Mouse (Mus musculus) intestine, embryonic 15.5 days (tissue): ENCODE measurements around the gene Fam216a. TPM values are rescaled to one million over a fixed set of nuclear protein-coding genes. Genes with fewer than 3 reads are reported as not detected.

Experiments used
- ATAC-seq: fragments of 200-750 bp; cut with Nextera tagmentation; 2 replicates; pipeline ENCODE4 v1.8.0; 2017; ENCODE audit warnings: moderate TSS enrichment, moderate library complexity
- H3K27ac ChIP-seq: fragments of 300-500 bp; sonication (generic); 2 replicates; pipeline ENCODE4 v1.5.1; 2015; ENCODE audit warnings: mild to moderate bottlenecking, inconsistent platforms
- H3K27me3 ChIP-seq: fragments of 300-500 bp; sonication (generic); replicated peaks from 2 replicates; pipeline ENCODE4 v1.6.1; 2015; ENCODE audit warnings: inconsistent platforms
- H3K36me3 ChIP-seq: fragments of 300-500 bp; sonication (generic); 2 replicates; pipeline ENCODE4 v1.6.1; 2015; ENCODE audit warnings: inconsistent platforms
- H3K4me1 ChIP-seq: fragments of 300-500 bp; sonication (generic); replicated peaks from 2 replicates; pipeline ENCODE4 v1.6.1; 2015; ENCODE audit warnings: inconsistent platforms
- H3K4me2 ChIP-seq: fragments of 300-500 bp; sonication (generic); replicated peaks from 2 replicates; pipeline ENCODE4 v1.6.1; 2015; ENCODE audit warnings: mild to moderate bottlenecking, inconsistent platforms
- H3K4me3 ChIP-seq: fragments of 300-500 bp; sonication (generic); replicated peaks from 2 replicates; pipeline ENCODE4 v1.5.1; 2015; ENCODE audit warnings: inconsistent platforms
- H3K9ac ChIP-seq: fragments of 300-500 bp; sonication (generic); 2 replicates; pipeline ENCODE4 v1.6.1; 2015; ENCODE audit warnings: inconsistent platforms
- H3K9me3 ChIP-seq: fragments of 300-500 bp; sonication (generic); 2 replicates; pipeline ENCODE4 v1.6.1; 2016; ENCODE audit warnings: inconsistent platforms
- WGBS: fragments of 180-500 bp; shearing (Covaris S2); methylation state at CpG from one replicate; pipeline ENCODE4 v1.1.7; 2015; 5-methylcytosine and 5-hydroxymethylcytosine counted together
- polyA plus RNA-seq: library from polyadenylated mRNA; unstranded; fragments of >200 nt; fragmentation: Nextera tagmentation; extraction: Ambion mirVana; gene quantifications from 2 replicates; pipeline ENCODE4 v1.2.1, GENCODE M21; 2015

The Fam216a gene
- polyA plus RNA-seq, 1 experiment from 2014 or later, result 48.0 TPM

DNA sequence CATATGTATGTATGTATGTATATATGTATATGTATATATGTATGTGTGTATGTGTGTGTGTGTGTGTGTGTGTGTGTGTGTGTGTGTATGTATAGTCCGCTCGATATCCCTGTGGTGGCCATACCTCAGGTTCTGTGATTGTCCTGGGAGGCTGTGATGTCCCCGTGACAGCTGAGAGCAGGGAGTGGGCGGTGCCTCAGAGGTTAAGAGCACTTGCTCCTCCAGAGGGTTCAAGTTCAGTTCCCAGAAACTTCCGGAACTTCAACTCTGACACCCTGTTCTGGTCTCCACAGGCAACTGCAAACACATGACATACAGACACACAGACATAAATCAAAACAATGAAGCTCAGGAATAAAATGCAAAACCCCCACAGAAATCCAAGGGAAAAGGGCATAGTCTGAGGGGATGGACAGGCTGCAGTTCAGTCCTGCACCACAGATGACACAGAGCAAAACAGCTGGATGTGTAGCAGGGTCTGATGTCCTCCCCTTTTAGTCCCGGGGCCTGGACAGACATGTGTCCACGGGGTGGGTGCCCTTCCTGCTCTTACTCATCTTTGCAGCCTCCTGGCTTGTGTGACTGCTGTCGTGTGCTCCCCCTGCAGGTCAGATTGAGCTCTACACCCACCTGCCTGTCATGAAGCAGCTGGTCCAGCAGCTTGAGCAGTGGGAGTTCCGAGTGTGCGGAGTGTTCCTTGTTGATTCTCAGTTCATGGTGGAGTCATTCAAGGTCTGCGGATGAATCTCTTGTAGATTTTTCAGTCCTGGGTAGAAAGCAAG lies 7.4 kb upstream of the Fam216a start:
- Histone ChIP-seq H3K4me3 (no peak overlapping the region), H3K4me1 (no peaks in the 10 kb centered on the region), H3K9me3 (no peaks in the 10 kb centered on the region), H3K9ac (no peak overlapping the region), H3K27me3 (no peaks in the 10 kb centered on the region), H3K36me3 (peaks cover 17% of the 10 kb centered on the region; the same call in 1 of the 2 replicates), H3K27ac (no peak overlapping the region), H3K4me2 (no peak overlapping the region)
- WGBS, result 50% methylated on average over 11 of the region's 11 CpGs
- peak; percentile 61 for ATAC-seq

DNA sequence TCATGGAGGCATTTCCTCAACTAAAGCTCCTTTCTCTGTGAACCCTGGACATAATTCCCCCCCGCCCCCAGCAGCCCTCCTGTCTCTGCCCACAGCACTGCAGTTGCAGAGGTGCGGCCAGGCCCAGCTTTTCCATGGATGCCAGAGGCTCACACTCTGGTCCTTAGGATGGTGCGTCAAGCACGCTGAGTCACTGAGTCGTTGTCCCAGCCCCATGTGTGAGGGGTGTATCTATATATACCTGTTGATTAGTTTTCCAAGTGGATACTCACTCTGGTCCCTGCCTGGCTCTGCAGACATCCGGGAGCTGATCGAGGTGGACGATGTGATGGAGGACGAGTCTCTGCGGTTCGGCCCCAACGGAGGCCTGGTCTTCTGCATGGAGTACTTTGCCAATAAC lies 6.0 kb upstream of the Fam216a start:
- H3K27me3 ChIP-seq, result no peaks in the 10 kb centered on the region
- no peak overlapping the region for H3K27ac ChIP-seq
- no peak overlapping the region for H3K4me2 ChIP-seq
- H3K36me3 ChIP-seq, result peaks cover 17% of the 10 kb centered on the region; the same call in 1 of the 2 replicates
- no peak overlapping the region for H3K4me3 ChIP-seq
- no peaks in the 10 kb centered on the region for H3K9me3 ChIP-seq
- no peak overlapping the region for H3K9ac ChIP-seq
- ATAC-seq, result no peak
- peaks cover 3% of the 10 kb centered on the region for H3K4me1 ChIP-seq
- 95% methylated on average over 12 of the region's 12 CpGs for WGBS

DNA sequence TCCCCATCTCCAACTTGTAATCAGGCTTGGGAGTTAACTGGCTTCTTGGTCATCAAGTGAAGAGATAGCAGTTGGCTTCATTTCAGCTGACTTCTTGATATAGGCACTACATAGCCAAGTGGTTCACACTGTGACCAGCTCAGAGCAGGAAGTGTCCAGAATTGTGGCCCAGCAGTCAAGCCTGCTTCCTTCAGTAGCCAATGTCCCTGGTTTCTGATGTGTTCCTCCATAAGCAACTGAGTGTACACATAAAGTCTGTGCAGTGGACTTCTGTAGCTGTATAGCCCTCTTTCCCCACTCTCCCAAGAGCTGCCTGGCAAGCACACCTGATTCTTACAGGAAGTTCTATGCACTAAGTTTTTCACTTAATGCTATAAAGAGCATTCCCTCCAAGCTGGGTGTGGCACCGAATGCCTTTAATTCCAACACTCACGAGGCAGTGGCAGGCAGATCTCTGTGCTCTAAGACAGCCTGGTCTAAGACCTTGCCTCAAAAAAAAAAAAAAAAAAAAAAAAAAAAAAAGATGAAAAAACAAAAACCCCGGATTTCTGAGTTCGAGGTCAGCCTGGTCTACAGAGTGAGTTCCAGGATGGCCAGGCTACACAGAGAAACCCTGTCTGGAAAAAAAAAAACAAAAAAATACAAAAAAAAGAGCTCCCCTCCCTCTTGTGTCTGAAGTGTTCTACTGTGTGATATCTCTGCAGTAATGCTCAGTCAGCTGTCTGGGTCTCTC lies 5.1 kb upstream of the Fam216a start:
- Histone ChIP-seq H3K9ac (no peak overlapping the region), H3K4me3 (no peak overlapping the region), H3K36me3 (peaks cover 17% of the 10 kb centered on the region; the same call in 1 of the 2 replicates), H3K9me3 (no peaks in the 10 kb centered on the region), H3K4me2 (no peak overlapping the region), H3K4me1 (peaks cover 3% of the 10 kb centered on the region), H3K27ac (no peak overlapping the region), H3K27me3 (no peaks in the 10 kb centered on the region)
- 89% methylated on average over 4 of the region's 4 CpGs for WGBS
- no peak for ATAC-seq

DNA sequence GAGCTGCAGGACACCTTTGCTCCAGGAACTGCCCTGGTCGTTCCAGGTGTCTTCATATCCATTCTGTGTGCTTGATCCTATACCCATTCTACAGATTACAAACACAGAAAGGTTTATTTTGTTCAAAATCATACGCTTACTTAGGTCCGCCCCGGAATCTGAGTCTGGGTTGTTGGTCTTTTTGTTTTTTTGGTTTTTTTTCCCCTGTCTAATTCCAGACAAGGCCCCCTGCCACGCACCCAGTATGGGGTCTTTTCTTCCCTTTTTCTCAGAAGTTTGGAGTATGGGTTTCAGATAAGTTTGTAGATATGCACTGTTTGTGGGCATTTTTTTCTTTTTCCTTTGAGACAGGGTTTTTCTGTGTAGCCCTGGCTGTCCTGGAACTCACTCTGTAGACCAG lies 714 bp upstream of the Fam216a start:
- peak overlapping the region; percentile 76 for H3K4me2 ChIP-seq
- 7% methylated on average over 5 of the region's 5 CpGs for WGBS
- peak overlapping the region; percentile 82 for H3K4me3 ChIP-seq
- peak overlapping the region; percentile 88 for H3K27ac ChIP-seq
- no peak for ATAC-seq
- H3K9me3 ChIP-seq, result no peaks in the 10 kb centered on the region
- H3K9ac ChIP-seq, result peak overlapping the region; percentile 89
- peaks cover 3% of the 10 kb centered on the region for H3K4me1 ChIP-seq
- H3K27me3 ChIP-seq, result no peaks in the 10 kb centered on the region
- H3K36me3 ChIP-seq, result 0 out of 2 replicates have a peak, but pooled peaks cover 4% of the 10 kb centered on the region

DNA sequence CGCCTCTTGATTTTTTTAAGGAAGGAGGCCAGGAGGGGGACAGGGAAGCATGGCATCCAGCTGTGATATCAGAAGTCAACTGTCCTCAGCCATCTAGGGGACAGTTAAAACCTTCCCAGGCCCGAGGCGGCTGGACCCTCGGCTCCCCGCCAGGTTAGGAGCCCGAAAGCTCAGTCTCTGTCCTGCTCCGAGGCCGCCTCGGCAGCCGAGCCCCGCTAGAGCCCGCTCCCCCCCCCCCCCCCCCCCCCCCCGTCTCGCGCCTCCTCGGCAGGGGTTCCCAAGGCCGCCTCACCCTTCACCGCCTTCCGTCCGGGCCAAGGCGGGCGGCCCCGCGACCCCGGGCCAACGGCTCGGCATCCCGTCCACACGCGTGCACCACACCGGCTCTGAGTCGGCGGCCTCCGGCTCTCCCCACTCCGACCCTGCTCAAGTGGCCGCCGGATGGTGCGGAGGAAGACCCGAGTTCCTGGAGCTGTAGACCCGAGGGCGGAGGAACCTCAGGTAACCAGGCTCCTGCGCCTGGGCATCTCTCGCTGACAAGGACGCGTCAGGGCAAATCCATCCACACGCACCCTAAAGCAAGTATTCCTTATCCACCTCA lies 473 bp downstream of the Fam216a start, which contains the start of gene Gpn3:
Gene Gpn3, plus strand, starts transcription at position 286 of the 601 bp plus-strand sequence.
- peak within 1 kb of the TSS; percentile 76 for H3K4me2 ChIP-seq
- H3K27me3 ChIP-seq, result no peaks in the 10 kb centered on the region
- no peaks in the 10 kb centered on the region for H3K9me3 ChIP-seq
- H3K4me1 ChIP-seq, result peaks cover 3% of the 10 kb centered on the region
- peaks cover 8% of the 10 kb centered on the region; the same call in 1 of the 2 replicates for H3K36me3 ChIP-seq
- H3K27ac ChIP-seq, result peak within 1 kb of the TSS; percentile 91
- under 1% methylated on average over 36 of the region's 46 CpGs for WGBS
- peak within 1 kb of the TSS; percentile 82 for H3K4me3 ChIP-seq
- peak; percentile 80 for ATAC-seq
- peak within 1 kb of the TSS; percentile 89 for H3K9ac ChIP-seq

DNA sequence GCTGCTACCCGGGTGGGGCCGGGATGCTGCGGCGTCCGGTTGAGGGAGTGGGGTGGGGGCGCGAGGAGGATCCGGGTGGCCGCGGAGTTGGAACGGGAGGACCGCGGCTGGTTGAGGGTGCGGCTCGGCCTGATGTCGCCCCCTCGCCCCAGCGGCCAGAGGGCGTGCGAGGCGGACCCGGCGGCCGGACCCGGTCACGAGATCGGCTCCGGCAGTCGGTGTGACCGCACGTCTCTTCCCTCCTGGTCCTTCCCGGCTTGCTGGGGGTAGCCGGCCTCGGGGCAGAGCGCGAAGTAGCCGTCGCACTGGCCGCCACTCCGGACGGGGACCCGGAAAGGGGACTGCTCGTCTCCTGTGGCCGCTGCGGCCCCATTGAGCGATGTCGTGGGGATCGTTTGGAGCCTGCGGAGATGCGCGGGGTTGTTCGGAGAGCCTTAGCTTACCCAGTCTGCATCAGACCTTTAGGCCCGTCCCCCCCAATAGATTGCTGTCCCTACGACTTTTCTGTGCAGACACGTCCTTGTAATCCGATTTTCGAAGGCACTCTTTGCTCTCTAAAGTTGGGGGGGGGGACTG lies 17.6 kb downstream of the Fam216a start:
- H3K36me3 ChIP-seq, result no peaks in the 10 kb centered on the region
- ATAC-seq, result peak; percentile 85
- WGBS, result under 1% methylated on average over 57 of the region's 57 CpGs
- peak overlapping the region; percentile 82 for H3K27ac ChIP-seq
- peak overlapping the region; percentile 86 for H3K9ac ChIP-seq
- H3K9me3 ChIP-seq, result no peaks in the 10 kb centered on the region
- H3K4me3 ChIP-seq, result peak overlapping the region; percentile 94
- H3K27me3 ChIP-seq, result no peaks in the 10 kb centered on the region
- peak overlapping the region; percentile 68 for H3K4me2 ChIP-seq
- 0 out of 2 replicates have a peak, but pooled peaks cover 4% of the 10 kb centered on the region for H3K4me1 ChIP-seq

DNA sequence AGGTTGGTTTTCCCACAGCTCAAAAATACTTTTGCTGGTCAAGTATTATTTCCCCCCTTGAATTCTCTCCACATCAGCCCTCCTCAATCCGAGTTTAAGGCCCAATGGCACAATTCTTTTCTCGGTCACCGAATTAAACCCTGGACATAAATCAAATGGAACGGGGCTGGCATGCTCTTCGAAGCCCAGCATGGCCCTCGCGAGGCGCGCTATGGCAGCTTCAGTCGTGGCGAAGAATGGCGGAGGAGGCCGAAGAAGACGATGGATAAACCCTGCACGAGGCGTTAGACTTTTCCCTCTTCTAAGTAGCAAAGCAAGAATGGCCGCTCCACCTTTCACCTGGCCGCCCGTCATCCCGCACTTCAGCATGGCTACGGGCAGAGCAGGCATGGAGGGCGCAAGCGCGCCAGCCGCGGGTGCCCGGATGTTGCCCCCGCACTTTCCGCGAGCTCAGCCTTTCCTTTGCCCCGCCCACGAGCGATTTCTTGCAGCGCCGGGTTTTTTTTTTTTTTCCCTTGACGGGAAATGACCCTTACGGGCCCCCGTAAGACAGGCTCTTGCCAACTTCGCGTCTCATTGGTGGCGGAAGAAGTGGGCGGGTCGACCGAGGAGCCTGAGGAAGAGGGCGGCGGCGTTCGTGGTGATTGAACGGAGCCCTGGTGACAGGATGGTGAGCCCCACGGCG lies 18.2 kb downstream of the Fam216a start, which contains the start of the genes Rad9b and Vps29:
Gene Rad9b, minus strand, starts transcription at position 427 of the 685 bp plus-strand sequence.
Gene Vps29, plus strand, starts transcription at position 563 of the 685 bp plus-strand sequence.
- H3K9me3 ChIP-seq, result no peaks in the 10 kb centered on the region
- 1% methylated on average over 50 of the region's 51 CpGs for WGBS
- peak within 1 kb of the TSS; percentile 68 for H3K4me2 ChIP-seq
- H3K27ac ChIP-seq, result peak within 1 kb of the TSS; percentile 82
- peak; percentile 96 for ATAC-seq
- no peaks in the 10 kb centered on the region for H3K27me3 ChIP-seq
- 0 out of 2 replicates have a peak, but pooled peaks cover 4% of the 10 kb centered on the region for H3K4me1 ChIP-seq
- no peaks in the 10 kb centered on the region for H3K36me3 ChIP-seq
- peak within 1 kb of the TSS; percentile 94 for H3K4me3 ChIP-seq
- H3K9ac ChIP-seq, result peak within 1 kb of the TSS; percentile 86

DNA sequence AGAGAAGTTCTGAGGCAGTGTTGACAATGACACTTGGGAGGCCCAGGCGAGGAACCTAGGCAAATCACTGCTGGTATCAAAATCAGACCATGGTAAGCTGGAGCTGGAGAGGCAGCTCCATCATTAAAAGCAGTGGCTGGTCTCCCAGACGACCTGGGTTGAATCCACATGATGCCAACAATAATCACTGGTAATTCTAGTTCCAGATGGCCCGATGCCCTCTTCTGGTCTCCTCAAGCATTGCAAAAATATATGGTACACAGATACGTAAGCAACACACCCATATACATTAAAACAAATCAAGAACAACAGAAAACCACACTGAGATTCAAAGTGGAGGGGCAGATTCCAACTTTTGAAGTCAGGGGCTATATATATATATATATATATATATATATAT lies 26.4 kb downstream of the Fam216a start:
- no peaks in the 10 kb centered on the region for H3K4me1 ChIP-seq

DNA sequence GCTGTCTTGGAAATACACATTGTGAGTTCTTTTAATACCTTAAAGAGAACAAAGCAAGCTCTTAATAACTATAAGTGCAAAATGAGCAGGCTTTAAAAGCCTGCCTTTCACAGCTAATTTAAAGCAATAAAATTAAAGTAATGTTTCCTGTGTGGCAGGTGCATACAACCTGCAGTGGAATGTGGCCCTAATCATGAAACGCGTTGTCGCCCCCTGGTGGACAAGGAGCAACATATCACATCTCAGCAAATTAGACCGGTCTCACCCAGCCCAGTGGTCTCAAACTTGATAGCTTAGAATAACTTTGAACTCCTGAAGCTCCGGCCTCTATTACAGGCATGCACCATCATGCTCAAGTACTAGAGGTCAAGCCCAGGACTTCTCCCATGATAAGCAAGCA lies 27.9 kb downstream of the Fam216a start:
- Histone ChIP-seq H3K9me3 (no peaks in the 10 kb centered on the region), H3K9ac (no peak overlapping the region), H3K27me3 (no peaks in the 10 kb centered on the region), H3K4me1 (no peaks in the 10 kb centered on the region), H3K4me3 (no peak overlapping the region), H3K27ac (0 out of 2 replicates have a peak overlapping the region, but pooled peaks have one; percentile 20), H3K4me2 (no peak overlapping the region), H3K36me3 (no peaks in the 10 kb centered on the region)
- ATAC-seq, result peak; percentile 80
- 11% methylated on average over 5 of the region's 5 CpGs for WGBS

More for the DNA sequence above, 26.4 kb downstream of the Fam216a start:
- no peak overlapping the region for H3K27ac ChIP-seq
- H3K36me3 ChIP-seq, result no peaks in the 10 kb centered on the region
- no peaks in the 10 kb centered on the region for H3K9me3 ChIP-seq
- no peak overlapping the region for H3K4me2 ChIP-seq
- no peak overlapping the region for H3K4me3 ChIP-seq
- 79% methylated on average over 4 of the region's 4 CpGs for WGBS
- no peak overlapping the region for H3K9ac ChIP-seq
- no peaks in the 10 kb centered on the region for H3K27me3 ChIP-seq
- ATAC-seq, result no peak

DNA sequence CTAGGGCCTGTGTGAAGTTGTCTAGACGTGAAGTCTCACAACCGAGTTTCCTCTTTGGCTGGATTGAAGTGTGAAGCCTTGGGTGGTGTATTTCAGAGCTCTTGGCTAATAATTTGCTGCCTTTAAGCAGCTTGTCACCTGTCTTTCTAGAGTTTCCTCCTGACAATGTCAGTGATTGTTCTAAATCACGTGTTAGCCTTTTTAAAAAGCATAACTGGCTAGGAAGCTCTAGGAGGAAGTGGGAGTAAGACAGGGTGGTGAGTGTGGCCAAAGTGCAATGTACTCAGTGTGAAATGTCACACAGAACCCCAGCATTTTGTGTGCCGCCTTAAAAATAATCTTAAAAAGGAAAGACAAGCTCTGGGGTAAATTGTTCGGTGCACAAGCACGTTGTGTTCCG lies 28.4 kb downstream of the Fam216a start:
- Histone ChIP-seq H3K36me3 (no peaks in the 10 kb centered on the region), H3K4me1 (no peaks in the 10 kb centered on the region), H3K27ac (0 out of 2 replicates have a peak overlapping the region, but pooled peaks have one; percentile 20), H3K27me3 (no peaks in the 10 kb centered on the region), H3K4me2 (no peak overlapping the region), H3K4me3 (no peak overlapping the region), H3K9ac (no peak overlapping the region), H3K9me3 (no peaks in the 10 kb centered on the region)
- 47% methylated on average over 7 of the region's 7 CpGs for WGBS
- peak; percentile 93 for ATAC-seq

DNA sequence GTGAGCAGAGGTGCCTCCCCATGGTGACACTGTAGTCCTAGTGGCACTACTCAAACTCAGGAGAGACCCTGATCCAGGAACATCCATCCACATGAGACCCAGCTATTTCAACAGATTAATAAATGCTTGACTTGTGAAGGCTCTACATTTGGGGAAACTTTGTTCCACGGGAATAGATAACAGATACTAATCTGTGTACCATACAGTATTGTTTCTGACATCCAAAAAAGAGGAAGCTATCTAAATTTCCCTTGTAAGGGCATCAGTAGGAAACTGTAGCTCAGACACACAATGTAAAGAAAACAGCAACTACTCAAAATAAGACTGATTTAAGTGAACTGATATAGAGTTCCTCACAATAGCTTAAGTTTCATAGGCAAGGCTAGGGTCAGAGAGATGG lies 29.3 kb downstream of the Fam216a start:
- 74% methylated on average over 1 of the region's 1 CpGs for WGBS

More for the DNA sequence above, 29.3 kb downstream of the Fam216a start:
- no peaks in the 10 kb centered on the region for H3K36me3 ChIP-seq
- ATAC-seq, result no peak
- H3K4me3 ChIP-seq, result no peak overlapping the region
- H3K9ac ChIP-seq, result no peak overlapping the region
- no peaks in the 10 kb centered on the region for H3K9me3 ChIP-seq
- no peak overlapping the region for H3K27ac ChIP-seq
- H3K4me1 ChIP-seq, result no peaks in the 10 kb centered on the region
- no peak overlapping the region for H3K4me2 ChIP-seq
- H3K27me3 ChIP-seq, result no peaks in the 10 kb centered on the region
